Mouse (Mus musculus) ES-CJ7 (cell line): Measurements from ENCODE around the gene Ptpn3.
A peak's percentile ranks its signal among the peaks of the same experiment; 100 is the strongest.

ENCODE experiments used
- DNase-seq: peaks from one replicate; pipeline ENCODE4 v3.0.0; 2011; ENCODE audit warnings: low read depth, low spot score

The Ptpn3 gene

DNA sequence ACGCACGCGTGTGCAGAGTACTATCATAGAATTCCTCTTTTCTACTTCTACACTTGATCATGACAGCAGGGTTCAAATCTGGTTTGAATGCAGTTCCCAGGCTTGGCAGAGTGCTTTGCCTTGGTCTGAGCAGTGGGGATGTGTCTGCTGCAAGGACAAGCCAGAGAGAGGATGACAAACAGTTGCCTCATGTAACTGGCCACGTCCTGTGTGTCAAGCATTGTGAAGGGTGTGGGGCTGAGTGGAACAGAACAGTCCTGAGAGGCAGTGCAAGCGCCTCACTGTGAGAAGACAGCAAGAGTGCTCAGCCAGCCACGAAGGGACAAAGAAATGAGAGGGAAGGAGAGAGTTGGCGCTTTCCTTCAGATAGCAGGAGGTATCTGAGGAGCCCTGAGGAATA, 37.9 kb downstream of the Ptpn3 start:
- DNase-seq: no peak

DNA sequence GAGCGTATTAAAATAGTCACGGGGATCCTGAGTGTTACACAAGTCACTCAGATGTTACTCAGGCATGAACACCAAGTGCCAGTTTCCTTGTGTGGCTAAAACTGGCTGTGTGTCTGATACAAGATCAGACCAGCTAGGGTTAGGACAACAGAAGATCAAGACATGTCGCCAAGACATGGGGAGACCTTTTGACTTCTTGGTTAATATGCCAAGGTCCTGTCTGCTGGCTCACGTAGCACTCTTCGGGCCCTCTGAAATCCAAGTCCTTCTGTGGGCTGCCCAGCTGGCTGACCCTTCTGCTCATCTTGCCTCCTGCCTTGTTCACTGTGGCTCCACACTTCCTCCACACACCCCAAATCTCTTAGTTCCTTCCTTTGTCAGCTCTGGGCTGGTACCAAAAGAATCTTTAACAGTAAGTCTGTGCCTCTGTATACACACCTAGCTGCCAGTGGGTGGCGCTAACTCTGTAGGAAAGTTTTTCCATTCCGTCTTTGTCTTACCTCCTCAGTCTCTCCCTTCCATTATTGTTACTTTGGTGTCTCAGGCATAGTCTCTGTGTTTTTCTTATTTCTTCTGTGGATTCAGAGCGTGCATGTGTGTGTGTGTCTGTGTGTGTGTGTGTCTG, 38.5 kb downstream of the Ptpn3 start:
- DNase-seq: peak; percentile 60

DNA sequence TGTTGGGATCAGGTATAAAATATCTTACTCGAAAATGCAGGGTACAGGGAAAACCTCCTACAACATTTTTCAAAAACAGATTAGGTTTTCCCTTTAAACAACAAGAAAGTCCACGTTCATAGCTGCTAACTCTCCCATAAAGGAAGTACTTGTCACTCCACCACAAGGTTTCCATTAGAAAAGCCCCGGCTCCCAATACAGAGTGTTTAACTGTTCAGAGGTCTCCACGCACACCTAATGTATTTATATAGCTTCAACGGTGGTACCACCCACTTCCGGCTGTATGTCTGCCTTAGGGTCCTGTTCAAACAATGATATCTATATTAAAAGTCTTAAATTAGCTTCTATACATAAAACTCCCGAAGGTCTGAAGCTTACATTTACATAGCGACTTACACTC, 39.2 kb downstream of the Ptpn3 start:
- no peak for DNase-seq

DNA sequence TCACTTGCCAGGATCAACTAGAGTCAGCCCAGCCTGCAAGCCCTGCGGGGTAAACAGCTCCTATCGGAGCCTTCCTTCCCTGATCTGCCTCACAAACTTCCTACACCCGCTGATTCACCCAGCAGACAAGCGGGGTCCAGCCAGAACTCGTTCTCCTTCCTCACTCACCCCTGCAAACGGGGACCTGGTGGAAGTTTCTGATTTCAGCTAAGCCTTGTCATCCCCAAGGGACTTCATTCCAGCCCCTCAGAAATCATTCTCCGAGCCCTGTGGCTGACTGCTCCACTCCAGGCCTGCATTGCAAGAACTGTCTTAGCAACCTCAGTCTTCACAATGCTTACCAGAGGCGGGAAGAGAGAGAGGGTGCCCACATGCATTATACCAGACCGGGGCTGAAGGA, 39.8 kb downstream of the Ptpn3 start:
- DNase-seq: no peak

DNA sequence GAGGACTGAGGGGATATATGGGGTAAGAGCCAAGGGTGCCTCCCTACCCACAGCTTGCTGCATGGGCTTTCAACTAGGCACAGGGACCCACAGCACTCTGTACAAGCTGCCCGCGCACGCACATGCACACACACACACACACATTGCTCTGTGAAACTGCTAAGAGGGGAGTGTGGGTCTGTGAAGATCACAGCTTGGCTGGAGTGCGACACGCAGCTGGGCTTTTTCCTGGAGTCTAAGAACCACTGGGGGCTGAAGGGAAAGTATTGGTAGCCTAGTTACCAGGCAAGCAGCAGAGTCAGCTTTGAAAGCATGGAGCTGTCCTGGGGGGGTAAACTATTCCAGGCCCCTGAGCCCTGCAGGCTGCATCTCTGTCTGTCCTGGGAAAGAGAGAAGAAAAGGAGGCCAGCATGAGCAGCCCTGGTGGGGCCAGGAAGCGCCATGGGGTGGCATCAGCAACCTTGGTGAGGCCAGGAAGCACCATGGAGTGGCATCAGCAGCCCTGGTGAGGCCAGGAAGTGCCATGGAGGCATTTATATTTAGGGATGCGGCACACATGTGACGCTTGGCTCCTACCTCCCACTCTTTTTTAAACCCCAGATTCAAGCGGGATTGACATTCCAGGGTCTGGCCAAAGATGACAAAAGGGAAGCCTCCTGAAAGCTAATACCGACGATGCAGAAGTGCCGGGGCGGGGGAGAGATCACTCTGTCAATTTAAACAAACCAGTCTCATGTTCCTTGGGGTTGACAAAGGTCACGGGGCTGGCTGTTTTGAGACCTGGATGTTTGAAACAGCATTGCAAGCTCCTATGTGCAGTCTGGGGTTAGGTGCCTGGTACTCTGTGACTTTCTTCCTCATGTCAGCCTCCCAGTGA, 43.2 kb downstream of the Ptpn3 start:
- no peak for DNase-seq

DNA sequence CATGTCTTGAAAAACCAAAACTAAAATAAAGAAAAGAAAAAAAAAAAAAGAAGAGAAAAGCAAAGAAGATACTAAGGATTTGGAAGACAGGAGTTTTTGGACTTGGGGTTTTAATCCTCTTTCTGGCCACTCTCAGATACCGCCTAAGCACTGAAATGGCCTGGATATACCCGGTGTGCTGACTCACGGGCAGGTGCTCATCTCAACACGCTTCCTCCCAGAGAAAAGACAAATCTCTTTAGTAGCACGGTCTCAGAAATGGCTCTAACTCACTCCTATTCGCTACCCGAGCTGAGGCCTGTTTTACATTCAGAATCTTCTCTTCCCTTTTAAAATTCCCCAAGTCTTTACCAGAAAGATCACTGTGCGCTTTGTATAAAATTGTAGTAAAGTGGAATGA, 44.2 kb downstream of the Ptpn3 start:
- no peak for DNase-seq

DNA sequence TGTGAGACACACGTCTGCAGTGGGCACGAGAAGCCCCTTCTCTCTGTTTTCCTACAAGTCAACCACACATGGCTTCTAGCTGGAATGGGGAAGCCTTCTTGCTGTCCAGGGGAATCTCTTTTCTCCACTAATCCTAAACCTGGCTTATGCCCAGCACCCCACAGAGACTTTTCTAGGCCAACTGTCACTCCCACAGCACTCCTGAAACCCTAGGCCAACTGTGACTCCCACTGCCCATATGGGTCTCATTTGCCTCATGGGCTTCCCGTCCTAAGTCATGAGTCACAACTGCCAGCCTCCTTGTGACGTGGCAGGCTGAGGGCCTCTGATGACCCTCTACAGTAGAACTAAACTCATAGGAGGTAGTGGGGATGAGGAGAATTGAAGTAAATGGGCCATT, 44.9 kb downstream of the Ptpn3 start:
- DNase-seq: no peak

DNA sequence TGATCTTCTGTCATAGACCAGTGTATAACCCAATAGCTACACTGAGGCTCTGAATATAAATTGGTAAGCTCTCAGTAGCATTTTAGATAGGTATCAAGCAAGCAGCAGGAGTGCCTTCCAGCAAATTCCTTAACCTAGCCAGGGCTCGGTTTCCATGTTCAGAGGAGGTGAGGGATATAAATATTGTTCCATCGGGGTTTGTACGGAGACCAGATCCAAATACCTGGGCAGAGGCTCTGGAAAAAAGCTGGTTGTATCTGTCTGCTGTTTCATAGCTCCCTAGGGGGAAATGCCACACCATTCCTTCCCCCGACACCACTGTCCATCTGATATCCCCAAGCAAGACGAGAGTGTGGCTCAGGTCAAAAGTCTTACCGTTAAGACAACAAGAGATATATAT, 47.2 kb downstream of the Ptpn3 start:
- no peak for DNase-seq

DNA sequence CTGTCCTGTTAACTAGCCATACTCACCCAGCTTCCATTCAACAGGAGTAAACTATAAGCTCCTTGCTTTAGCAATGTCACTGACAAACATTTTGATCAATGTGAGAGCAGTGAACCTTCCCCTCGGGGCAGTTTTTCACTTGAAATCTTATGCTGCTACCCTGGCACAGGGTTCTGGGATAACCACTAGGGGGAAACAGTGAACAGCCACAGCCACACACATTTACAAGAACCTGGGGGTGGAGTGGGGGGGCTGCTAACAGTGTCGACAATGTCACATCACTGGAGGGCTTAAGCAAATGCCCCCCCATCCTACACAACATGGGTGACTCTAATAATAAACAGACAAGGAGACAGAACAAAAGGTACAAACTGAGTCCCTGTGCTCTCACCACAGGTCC, 51.0 kb downstream of the Ptpn3 start:
- DNase-seq: peak; percentile 21

DNA sequence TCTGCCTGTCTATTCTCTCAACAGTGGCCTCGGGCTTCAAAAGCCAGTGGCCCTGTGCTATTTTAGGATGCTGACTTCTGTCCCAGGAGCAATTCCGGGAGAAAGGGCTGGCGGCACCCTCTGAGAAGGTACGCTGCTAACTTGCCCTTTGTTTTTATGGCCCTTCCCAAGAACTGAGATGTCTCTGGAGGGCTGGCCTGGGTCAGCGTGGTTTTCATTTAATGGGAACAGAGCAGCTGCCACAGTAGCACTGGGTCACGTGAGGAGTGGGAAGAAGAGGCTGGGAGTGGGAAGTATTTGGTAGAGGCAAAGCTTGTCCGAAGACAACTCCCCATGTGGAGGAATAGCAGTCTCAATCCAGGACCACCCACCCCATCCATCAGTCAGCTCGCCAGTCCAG, 52.5 kb downstream of the Ptpn3 start:
- DNase-seq: no peak

DNA sequence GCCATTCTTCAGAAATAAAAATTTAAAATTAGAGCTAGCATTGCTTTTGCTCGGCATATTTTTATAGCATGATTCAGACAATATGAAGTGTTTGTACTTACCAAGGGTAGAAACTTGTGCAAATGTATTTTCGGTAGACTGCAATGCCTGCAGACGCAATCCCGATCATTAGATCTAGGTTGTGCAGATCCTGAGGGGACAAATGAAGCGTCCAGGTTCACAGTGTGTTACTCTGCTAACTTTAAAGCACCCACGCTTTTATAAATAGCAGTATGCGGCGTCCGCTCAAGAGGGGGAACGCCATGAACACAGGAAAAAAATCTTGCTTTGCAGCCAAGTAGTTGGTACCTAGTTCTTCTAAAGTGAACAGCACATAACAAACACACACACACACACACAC, 56.8 kb downstream of the Ptpn3 start:
- DNase-seq: no peak

DNA sequence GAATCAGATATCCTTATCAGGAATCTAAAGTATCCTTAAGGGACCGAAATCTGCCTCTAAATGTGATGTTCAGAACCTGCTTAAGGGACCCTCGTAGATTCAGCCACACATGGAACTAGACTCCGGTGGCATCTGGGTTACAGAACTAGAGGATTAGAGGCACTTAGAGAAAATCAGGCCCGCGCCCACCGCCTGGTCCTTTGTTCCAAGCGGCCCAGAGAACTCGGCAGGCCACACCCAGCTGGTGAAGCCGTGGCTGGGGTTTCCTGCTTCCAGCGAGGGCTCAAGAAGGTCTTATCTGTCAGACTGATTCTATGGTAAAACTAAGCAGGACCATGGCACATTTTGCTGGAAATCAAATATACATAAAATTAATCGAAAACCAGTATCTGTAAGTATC, 58.3 kb downstream of the Ptpn3 start:
- DNase-seq: no peak

DNA sequence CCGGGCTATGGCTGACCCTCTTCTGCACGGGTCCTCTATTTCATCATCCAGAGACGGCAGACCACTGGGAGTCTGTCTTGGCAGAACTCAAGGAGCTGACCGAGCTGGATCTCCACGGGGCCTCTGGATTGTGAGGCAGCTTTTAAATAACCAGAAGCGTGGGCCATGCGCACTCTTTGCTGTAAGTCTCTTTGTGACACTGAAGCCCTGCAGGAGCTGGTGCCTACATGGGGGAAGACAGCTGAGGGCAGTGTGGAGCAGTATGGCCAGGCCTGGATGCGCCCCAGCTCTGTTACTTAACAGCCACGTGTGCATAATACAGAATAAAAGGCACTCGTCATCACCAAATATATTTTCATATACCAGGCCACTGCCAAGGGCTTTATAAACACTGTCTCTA, 60.7 kb downstream of the Ptpn3 start:
- no peak for DNase-seq

DNA sequence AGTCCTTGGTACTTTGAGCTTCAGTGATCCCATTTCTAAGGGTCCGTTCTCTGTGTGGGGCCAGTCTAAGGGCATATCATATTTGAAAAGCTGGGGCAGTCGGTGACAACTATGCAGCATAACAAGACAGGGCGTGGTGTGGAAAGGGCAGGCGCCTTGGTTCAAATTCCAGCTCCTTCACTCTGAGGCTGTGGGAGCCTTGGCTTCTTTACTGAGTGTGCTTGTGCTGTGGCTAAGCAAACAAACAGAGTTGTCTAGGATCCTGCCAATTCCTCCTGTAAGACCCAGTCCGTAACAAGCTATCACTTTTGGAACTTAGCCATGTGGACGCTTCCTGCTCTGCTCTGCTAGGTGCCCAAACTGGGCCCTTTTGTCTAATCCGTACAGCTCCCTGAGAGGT, 61.5 kb downstream of the Ptpn3 start:
- DNase-seq: no peak

DNA sequence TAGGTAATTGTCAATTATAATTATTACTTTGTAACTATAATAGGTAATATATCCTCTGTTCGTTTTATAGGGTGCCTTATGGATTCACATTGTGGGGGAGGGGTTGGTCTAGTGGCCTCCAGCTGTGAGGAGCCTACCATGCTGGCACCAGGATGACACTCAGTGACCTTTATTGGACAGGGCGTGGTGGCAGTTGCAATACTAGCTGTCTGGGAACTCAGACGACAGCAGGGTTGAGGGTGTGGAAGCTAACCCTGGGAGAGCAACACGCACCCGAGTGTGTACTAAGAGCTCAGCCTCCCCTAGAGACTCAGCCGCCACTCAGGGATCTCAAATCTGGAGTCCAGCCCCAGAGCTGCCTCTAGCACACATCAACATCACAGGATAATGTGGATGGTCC, 62.5 kb downstream of the Ptpn3 start:
- no peak for DNase-seq

DNA sequence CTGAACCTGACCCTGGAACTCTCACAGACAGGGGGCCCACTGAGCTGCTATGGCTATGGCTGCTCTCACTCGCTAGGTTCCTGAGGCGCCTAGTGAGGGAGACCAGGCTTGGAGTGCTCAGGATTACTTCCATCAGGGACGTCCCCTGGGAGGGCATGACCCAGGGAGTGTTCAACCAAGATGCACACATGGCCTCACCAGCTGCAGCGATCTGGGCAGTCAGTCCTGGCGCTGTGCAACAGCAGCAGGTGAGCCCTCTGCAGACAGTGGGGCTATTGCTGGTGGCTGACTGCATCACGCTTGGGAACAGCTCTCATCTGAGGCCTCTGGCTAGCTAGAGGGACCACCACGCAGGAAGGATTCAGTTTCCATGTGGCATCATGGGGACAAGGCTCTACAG, 63.5 kb downstream of the Ptpn3 start:
- no peak for DNase-seq

DNA sequence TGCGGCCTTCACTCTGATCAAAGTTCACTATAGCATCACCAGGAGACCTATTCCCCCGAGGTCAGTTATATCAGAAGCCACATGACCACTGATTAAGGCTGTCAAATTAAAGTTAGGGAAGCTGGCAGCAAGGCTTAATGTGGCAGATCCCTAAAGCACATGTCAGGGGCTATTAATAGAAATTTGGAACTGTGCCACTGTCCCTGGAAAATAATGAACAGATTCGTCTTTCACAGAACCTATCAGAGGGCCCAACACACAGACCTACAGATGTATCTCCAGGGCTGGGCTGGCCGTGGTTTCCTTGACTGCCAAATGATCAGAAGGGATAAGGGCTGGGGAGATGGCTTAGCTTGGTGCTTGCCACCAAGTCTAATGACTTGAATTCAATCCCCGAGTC, 65.1 kb downstream of the Ptpn3 start:
- DNase-seq: no peak

DNA sequence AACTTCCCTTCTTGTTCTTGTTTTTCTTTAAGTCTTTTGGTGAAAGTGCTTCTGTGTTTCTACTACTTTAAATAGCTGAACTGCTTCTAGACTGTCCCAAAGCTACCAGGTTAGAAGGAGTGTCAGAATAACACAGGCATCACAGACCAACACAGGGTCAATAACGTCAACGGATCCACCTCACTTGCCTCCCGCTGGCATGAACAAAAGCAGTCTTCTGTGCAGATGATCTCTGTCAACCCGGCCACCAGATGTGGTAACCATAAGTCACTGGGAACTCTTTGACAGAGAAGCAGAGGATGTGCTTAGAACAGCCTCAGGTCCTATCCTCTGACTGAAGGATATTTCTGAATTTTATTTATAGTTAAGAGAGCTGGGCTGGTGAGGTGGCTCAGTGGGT, 65.9 kb downstream of the Ptpn3 start:
- DNase-seq: peak; percentile 21

DNA sequence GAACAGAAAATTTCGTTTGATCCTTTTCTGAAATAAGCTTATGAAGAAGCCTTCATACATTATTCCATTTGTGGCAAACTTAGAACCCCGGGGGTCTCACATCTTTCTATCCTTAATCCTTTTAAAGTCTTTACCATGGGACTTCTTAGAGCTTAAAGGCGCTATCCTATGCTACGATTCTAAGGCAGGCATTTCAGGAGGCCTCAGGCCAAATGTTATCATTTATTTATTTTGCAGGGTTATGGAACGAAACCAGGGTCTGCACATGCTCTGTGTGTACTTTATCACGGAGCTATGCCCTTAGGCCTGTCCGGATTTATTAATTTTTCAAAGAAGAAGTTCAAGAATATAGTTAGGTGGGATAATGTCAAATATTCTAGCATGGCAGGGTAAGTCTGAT, 67.3 kb downstream of the Ptpn3 start:
- no peak for DNase-seq

DNA sequence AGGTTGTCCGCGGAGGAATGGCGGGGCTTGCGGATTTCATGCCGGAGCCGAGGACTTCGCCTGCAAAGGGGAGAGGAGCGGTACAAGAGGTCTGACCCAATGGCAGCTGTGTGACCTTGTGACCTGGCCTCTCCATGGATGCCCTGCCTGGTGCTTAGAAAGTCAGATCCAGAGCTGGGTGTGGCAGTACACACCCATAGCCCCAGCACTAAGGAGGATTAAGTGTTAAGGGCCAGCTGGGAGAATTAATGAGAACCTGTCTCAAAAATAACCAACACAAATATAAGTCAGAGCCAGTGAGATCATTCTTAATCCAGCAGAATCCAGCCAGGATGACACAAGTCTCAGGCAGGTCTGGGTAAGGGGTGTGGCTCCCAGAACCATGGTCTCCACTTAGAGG, 69.2 kb downstream of the Ptpn3 start:
- DNase-seq: peak; percentile 33

DNA sequence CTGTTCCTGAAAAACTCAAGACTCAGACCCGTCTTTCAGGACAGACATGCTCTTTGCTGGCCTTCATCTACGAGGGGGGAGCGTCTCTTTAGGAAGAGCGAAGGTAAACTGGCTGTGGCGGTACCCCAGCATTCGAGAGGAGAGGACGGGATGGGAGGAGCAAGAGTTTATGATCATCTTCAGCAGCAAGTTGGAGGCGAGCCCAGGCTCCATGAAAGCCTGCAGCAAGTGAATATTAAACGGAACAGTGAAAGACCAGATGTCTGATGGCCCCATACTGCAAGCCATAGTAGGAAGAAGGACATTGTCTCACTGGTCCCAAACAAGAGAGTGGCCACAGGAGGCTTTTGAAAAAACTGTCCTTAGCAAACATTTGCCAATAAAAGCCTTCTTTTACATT, 70.3 kb downstream of the Ptpn3 start:
- no peak for DNase-seq

DNA sequence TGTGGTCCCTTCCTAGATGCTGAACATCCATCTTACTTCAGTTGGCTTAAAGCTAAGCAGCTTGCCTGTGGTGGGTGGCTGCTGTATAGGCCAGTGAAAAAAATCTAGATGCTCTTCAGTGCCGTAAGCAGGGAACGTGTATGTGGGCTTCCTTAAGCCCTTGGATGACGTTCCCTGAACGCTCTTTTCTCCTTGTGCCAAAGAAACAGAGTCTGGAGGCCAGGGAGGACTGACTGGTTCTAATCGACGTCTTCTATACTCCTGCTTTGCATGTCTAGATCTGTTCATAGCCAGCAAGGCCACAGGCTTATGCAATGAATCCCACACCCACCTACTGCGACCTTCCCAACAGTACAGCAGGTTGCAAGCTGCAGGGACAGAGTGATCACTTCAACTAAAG, 71.3 kb downstream of the Ptpn3 start:
- DNase-seq: no peak
